Mouse (Mus musculus) bone marrow macrophage, adult 2 months (primary cell): ENCODE data around the gene 4930404N11Rik.

Source experiments
- CTCF ChIP-seq: IDR thresholded peaks from 2 replicates; pipeline ENCODE4 v1.5.1; 2012; ENCODE audit warnings: low read depth, mild to moderate bottlenecking, low read length, moderate library complexity
- POLR2A ChIP-seq: IDR thresholded peaks from 2 replicates; pipeline ENCODE4 v1.6.1; 2012; ENCODE audit warnings: mild to moderate bottlenecking, low read depth, low read length, borderline replicate concordance

- TF ChIP-seq CTCF (no peak), POLR2A (no peak)
Measured at GRCm38 (mm10) chr10:81345162-81345534, 20.5 kb downstream of the 4930404N11Rik start.
